Mouse (Mus musculus): ENCODE data around the gene P2rx3.

P2rx3 gene

DNA sequence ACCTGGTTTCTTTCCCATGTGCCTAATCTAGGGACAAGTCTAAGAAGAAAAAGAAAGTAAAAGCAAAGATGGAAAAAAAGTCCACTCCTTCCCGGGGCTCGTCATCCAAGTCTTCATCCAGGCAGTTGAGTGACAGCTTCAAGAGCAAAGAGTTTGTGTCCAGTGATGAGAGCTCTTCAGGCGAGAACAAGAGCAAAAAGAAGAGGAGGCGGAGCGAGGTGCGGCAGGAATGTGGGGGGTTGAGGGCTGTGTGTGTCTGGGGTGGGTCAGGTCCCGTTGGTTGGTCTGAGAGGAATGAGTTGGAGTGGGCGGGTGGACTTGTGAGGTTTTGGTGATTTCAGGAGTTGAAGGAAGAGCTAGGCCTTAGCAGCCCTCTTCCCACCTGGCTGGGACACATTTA, 9.0 kb upstream of the P2rx3 start:
- DNase-seq (ENCODE audit: low read depth in 1 of 2, low spot score in 2 of 2) = no peak

GRCm38 (mm10) chr2:85043623-85044022, 6.4 kb upstream of the P2rx3 start:
- DNase-seq (ENCODE audit: low read depth in 1 of 2, low spot score in 2 of 2) = no peak

GRCm38 (mm10) chr2:85038336-85038735, 1.1 kb upstream of the P2rx3 start:
- DNase-seq (ENCODE audit: low read depth in 1 of 2, low spot score in 2 of 2) = no peak

DNA sequence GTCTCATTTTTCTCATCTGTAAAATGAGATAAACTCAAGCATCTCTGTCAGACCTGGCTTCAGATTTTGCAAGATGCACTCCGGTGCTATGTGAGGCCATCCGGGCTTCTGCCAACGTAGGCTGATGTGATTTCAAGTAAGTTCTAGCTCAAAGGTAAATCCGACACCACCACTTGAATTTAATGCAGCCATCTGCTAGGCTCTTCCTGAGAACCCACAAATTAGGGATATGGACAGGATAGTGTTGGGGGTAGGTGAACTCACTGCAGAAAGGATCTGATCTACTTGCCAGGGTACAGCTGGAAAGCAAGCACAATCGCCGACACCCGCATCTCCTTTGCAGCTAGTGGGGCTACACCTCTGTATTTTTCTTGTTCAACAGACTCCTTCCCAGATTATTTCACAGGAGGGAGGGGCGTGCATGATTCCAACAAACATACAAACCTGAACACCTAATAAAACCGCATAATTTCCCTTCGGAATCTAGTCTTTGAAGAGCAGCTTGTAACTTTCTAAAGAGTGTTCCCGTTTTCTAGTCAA, 685 bp downstream of the P2rx3 start:
- no peak for DNase-seq (ENCODE audit: low read depth in 1 of 2, low spot score in 2 of 2)

- no peak for DNase-seq (ENCODE audit: low read depth in 1 of 2, low spot score in 2 of 2)
These were observed 3.1 kb downstream of the P2rx3 start for GRCm38 (mm10) chr2:85034169-85034568.

DNA sequence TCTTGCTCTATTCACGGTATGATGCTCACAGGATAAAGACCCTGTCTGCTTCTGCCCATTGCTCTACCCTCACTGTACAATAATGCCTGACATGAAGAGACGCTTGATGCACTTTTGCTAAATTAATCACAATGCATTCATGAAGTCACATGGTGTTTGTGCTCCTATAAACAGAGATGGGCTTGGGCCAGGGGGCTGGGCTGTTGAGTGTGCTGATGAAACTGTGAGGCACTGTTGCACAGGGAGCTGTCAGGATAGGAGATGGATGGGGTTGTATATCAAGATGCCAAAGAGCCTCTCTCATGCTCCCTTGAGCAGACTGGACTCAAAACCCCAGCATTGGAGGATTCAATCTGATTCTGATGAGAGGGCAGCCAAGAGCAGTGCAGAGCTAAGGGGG, 4.1 kb downstream of the P2rx3 start:
- DNase-seq (ENCODE audit: low read depth in 1 of 2, low spot score in 2 of 2) = no peak

DNA sequence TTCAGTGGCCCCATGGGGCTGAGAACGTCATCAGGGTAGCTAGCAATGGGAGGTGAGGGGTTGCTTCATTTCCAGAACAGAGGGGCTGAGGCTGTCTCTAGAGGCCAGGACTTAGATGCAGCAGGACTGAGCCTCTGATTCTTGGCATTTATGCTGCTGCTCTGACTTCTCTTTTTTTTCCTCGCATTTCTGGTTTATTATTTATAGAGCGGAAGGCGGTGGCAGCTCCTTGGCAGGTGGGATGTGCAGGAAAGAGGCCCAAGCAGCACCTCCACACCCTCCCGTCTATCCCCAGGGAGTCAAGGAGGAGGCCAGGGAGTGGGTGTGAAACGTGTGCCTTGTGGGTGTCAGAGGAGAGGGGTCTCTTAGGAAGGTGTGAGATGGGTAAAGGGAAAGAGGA, 6.3 kb downstream of the P2rx3 start:
- DNase-seq (ENCODE audit: low read depth in 1 of 2, low spot score in 2 of 2) = no peak

- DNase-seq (ENCODE audit: low read depth in 1 of 2, low spot score in 2 of 2) = no peak
These were observed 7.4 kb downstream of the P2rx3 start for GRCm38 (mm10) chr2:85029897-85030296.

- no peak for DNase-seq (ENCODE audit: low read depth in 1 of 2, low spot score in 2 of 2)
These were observed 10.0 kb downstream of the P2rx3 start for GRCm38 (mm10) chr2:85027281-85027680.

DNA sequence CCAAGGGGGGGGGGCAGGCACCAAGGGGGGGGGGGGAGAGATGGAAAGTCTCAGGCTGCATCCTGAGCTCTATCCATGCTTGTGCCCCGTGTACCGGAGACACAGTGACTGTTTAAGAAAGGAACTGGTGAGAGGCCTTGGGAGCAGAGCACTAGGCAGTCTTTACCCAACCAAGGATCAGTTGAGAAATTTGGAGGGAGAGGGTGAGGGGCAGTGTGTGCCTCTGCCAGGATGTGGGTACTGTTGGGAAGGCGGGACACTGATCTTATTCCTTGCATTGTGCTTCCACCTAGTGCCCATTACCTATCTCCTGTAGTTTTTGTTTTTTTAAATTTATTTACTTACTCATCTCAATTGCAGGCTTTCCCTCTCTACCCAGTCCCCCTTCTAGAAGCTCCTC, 11.1 kb downstream of the P2rx3 start:
- DNase-seq (ENCODE audit: low read depth in 1 of 2, low spot score in 2 of 2) = no peak

DNA sequence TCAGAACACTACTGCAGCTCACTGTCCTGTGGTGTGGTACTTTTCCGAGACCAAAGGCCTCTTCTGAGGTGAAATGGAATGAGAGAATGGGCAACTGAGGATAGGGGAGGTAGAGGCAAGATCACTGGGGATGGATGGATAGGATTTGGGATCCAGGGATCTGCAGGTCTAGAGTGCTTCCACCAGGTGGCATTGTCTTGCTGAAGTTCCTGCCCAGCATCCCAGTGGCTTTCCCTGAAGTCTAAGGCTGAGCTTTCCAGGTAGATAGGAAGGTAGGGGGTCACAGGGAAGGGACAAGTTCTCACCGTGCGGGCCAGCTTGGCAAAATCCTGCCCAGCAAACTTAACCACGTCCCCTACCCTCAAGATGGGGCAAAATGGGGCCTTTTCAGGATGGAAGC, 15.2 kb downstream of the P2rx3 start:
- DNase-seq (ENCODE audit: low read depth in 1 of 2, low spot score in 2 of 2) = no peak

- DNase-seq (ENCODE audit: low read depth in 1 of 2, low spot score in 2 of 2) = no peak
These were observed 22.7 kb downstream of the P2rx3 start for GRCm38 (mm10) chr2:85014588-85014982.

GRCm38 (mm10) chr2:85013826-85014587, 23.3 kb downstream of the P2rx3 start:
- DNase-seq (ENCODE audit: low read depth in 1 of 2, low spot score in 2 of 2) = no peak

DNA sequence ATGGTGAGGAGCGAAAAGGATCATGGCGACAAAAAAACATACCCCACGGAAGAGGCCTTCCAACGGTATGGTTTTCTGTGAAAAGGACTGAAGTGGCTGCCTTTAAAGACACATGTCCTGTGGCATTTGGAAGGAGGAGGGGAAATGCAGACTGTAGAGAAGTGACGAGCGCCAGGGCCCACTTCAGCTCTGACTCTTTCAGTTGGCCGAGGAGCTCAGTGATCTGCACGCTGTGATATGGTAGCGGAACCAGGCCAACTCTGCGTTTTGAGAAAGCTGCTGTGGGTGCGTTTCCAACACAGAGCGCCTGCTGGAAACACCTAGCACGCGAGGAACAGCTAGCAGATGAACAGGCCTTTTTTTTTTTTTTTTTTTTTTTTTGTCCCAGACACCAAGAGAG, 24.6 kb downstream of the P2rx3 start:
- DNase-seq (ENCODE audit: low read depth in 1 of 2, low spot score in 2 of 2) = no peak

GRCm38 (mm10) chr2:85011906-85012604, 25.2 kb downstream of the P2rx3 start:
- no peak for DNase-seq (ENCODE audit: low read depth in 1 of 2, low spot score in 2 of 2)

DNA sequence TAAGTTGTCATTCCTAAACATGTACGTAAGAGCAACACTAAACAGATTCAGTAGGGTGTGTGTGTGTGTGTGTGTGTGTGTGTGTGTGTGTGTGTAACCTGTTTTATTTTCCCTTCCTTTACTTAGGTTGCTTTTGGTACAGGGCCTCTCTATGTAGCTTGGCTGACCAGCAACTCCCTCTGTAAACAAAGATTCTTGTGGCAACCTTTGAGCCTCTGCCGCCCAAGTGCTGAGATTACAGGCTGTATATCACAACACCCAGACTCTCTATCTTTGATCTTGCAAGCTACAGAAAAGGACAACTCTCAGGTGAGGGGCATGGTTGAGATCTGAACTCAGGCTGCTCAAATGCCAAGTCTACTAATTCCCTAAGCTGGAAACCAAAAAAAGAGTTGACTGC, 28.1 kb downstream of the P2rx3 start:
- DNase-seq (ENCODE audit: low read depth in 1 of 2, low spot score in 2 of 2) = no peak

DNA sequence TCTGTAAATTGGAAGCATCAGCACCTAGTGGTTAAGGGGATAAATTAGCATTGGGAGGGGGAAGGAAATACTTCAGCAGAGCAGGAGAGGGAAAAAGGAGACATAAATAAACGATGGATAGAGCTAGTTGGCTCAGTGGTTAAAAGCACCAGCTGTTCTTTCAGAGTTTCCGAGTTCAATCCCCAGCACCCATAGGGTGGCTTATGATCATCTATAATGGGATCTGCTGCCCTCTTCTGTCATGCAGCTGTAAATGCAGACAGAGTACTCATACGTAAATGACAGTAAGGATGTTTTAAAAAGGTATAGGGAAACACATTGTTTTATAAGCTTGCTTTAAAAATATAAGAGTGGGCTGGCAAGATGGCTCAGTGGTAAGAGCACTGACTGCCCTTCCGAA, 29.5 kb downstream of the P2rx3 start:
- no peak for DNase-seq (ENCODE audit: low read depth in 1 of 2, low spot score in 2 of 2)

- no peak for DNase-seq (ENCODE audit: low read depth in 1 of 2, low spot score in 2 of 2)
These were observed 30.7 kb downstream of the P2rx3 start for GRCm38 (mm10) chr2:85006600-85006999.

DNA sequence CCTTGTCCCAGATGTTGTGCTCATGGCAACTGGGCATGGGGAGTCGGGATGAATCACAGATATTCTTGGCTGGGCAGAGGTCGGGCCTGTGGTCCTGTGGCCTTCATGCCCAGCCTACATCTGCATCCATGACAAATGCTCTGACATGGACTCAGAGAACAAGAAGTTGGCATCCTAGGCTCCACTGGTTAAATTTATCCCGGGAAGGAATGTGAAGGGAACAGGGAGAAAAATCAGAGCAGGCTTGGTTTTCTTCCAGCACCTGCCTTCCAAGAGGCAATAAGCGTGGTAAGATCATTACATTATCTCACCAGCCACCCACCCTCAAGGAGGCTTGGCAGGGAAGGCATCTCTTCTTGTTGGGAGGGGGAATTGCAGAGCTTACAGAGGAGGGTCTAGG, 32.9 kb downstream of the P2rx3 start:
- no peak for DNase-seq (ENCODE audit: low read depth in 1 of 2, low spot score in 2 of 2)

- DNase-seq (ENCODE audit: low read depth in 1 of 2, low spot score in 2 of 2) = no peak
These were observed 34.7 kb downstream of the P2rx3 start for GRCm38 (mm10) chr2:85002575-85002974.

GRCm38 (mm10) chr2:85001497-85001896, 35.8 kb downstream of the P2rx3 start:
- DNase-seq (ENCODE audit: low read depth in 1 of 2, low spot score in 2 of 2) = no peak

DNA sequence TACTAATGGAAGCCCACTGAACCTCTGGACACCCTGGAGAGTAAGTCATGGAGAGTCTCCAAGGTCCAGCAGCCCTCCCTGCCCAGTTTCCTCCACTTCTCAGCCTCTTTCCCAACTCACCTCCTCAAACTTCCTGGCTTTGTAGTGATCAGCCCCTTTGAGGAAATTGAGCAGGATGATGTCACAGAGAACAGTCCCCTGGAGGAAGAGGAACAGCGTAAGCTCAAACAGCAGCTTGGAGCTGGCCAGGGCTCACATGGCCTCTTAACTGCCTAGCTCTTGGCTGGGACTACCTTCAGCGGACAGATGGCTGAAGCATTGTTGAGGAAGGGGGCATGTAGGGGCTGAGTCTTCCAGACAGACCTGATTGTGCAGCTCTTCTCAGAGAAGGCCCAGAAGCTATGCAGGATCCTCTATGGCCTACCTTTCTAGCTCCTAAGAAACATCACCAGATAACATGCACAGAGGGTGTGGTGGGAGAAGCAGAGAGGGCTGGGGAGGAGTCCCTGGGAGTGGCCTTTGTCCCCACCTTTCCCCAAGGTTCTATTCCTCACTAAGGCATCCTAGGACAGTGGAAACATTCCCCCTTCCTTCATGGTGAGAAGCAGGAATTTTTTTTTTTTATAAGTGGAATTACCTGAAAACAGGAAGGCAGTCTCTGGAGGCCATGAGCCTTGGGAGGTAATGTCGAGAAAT, 37.6 kb downstream of the P2rx3 start:
- no peak for DNase-seq (ENCODE audit: low read depth in 1 of 2, low spot score in 2 of 2)

All from monocyte, adult 2 months (primary cell).